Mouse (Mus musculus): Measurements from ENCODE around the gene 1110051M20Rik.

1110051M20Rik gene

DNA sequence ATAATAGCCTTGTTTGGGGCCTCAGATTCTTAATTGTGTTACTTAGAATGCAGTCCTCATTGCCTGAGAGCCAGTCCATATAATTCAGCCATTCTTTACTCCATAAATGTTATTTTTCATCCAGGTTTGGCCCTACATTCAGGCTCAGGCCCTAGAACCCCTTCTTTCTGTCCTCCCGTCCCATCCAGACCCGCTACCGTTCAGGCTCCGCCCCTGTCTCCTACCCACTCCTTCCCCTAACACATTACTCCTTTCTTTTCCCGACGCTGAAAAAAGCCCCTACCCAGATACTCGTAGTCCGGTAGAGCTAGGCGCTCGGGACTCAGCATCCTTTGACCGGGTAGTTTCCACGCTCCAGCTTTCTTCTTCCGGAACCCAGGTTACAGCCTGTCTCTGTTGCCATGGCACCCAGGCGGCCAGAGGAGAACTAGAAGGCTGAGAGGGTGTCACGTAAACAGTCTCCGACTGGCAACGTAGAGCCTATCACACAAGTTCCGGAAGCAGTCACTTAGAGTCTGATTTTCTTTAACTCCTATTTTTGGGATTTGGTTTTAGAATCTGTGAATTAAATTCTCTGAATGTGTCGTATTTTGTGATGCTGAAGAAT is at the start of gene 1110051M20Rik:
Gene 1110051M20Rik, minus strand, starts transcription at position 419 of the 607 bp plus-strand sequence.
- peak; percentile 83 for DNase-seq

GRCm38 (mm10) chr2:91493981-91494380 is 49.5 kb upstream of the 1110051M20Rik start:
- no peak for DNase-seq

GRCm38 (mm10) chr2:91492071-91492635 is 47.6 kb upstream of the 1110051M20Rik start:
- DNase-seq, result no peak

- peak; percentile 30 for DNase-seq
Observed at GRCm38 (mm10) chr2:91487295-91487694, 42.8 kb upstream of the 1110051M20Rik start.

- DNase-seq, result no peak
Observed at GRCm38 (mm10) chr2:91485256-91485655, 40.8 kb upstream of the 1110051M20Rik start.

DNA sequence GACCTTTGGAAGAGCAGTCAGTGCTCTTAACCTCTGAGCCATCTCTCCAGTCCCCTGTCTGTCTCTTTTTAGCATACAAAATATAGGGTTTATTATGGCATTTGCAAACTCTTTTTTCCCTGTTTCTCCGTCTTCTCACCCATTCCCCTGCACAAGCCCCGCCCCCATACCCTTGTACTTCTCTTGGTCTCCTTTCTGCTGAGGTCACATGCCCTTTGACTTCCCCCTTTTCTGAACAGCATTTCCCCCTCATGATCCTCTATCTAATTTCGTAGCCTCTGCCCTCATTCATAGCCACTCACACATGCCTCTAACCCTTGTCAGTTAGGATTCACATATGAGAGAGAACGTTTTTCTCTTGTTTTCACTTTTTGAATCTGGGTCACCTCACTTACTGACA is 40.2 kb upstream of the 1110051M20Rik start:
- DNase-seq, result no peak

- no peak for DNase-seq
Observed at GRCm38 (mm10) chr2:91480805-91481514, 36.5 kb upstream of the 1110051M20Rik start.

DNA sequence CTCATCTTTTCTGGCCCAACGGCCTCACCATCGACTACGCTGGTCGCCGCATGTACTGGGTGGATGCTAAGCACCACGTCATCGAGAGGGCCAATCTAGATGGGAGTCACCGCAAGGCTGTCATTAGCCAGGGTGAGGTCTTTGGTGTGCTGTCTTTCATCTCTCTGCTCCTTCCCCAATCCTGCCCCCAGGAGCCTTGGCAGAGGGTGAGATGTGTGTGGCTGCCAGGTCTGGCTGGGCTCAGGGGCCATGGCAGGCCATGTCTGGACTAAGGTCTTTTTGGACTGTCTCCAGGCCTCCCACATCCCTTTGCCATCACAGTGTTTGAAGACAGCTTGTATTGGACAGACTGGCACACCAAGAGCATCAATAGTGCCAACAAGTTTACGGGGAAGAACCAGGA is 35.9 kb upstream of the 1110051M20Rik start:
- DNase-seq, result no peak

GRCm38 (mm10) chr2:91476841-91477240 is 32.3 kb upstream of the 1110051M20Rik start:
- DNase-seq, result no peak

DNA sequence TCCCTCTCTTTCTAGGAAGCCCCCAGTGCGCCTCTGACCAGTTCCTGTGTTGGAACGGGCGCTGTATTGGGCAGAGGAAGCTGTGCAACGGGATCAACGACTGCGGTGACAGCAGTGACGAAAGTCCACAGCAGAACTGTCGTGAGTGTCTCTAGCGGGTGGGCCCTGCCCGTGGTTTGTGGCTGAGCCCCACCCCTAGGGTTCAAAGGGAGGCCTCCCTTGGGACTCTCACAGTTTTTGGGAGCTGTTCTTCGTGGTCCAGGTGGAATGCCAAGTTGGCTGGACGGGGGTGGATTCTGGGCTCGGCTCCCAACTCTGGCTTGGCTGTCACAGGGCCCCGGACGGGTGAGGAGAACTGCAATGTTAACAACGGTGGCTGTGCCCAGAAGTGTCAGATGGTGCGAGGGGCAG is 31.8 kb upstream of the 1110051M20Rik start:
- no peak for DNase-seq

DNA sequence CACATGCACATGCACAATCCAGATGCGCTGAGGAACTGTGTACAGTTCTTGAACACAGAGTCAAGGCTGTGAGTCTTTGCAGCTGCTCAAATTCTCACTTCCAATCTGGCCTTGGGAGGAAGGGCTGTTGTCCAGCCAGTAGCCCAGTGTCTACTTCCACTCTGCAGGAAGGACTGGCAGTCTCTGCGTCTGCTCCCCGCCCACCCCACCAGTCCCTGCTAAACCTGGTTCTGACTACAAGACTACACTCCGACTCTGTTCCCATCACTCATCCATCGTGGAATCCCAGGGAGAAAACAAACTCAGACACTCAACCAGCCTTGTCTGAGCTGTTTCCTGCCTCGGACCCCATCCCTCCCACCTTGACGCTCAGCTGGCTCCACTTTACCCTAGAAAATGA is 31.3 kb upstream of the 1110051M20Rik start:
- DNase-seq, result no peak

DNA sequence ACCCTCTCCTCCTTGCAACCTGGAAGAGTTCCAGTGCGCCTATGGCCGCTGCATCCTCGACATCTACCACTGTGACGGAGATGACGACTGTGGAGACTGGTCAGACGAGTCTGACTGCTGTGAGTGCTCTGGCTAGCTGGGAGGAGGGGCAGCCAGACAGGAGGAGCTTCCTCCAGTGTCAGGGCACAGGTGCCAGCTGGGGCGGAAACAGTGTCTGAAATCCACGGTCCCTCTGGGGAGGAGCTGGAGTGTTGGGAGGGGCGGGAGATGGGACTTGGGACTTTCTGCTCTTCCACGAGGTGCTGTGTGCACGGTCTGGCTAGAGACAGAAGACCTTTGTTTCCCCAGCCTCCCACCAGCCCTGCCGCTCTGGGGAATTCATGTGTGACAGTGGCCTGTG is 29.9 kb upstream of the 1110051M20Rik start:
- no peak for DNase-seq

GRCm38 (mm10) chr2:91470055-91470647 is 25.6 kb upstream of the 1110051M20Rik start:
- no peak for DNase-seq

GRCm38 (mm10) chr2:91467613-91468012 is 23.1 kb upstream of the 1110051M20Rik start:
- DNase-seq, result no peak

DNA sequence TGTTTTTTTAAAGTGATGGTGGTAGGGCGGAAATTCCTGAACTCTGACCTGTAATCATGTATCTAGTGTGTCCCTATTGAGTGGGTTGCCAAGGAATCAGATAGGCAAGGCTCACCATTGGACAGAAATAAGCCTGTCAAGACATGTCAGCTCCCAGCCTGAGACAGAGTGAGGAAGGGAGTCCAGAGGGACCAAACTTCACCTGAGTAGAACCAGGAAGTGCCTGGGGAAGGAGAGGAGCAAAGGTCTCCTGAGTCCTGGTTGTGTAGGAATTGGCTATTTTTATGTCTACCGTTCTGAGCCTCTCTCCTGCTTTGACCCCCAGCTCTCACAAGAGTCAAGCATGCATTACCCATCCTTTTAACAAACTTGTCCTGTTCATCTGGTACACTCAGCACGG is 21.4 kb upstream of the 1110051M20Rik start:
- DNase-seq, result no peak

GRCm38 (mm10) chr2:91462681-91463080 is 18.2 kb upstream of the 1110051M20Rik start:
- no peak for DNase-seq

DNA sequence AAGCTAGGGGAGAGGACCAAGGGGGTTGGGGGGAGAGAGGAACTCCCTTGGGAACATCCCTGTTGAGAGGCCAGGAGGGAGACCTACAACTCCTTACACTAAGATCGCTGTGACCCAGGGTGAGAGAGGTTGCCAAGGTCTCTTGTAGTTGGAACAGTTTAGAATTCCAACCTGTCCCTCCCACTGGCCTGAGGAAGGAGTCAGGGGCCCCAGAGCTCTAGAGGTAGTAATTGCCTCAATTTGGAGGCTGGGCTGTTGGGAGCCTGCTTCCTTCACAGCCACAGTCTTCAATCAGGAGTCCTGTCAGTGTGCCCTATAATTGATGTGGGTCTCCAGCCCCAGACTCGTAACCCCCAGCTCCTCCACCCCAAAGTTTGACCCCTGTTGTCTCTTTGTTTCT is 17.7 kb upstream of the 1110051M20Rik start:
- no peak for DNase-seq

- no peak for DNase-seq
Observed at GRCm38 (mm10) chr2:91461341-91461740, 16.8 kb upstream of the 1110051M20Rik start.

DNA sequence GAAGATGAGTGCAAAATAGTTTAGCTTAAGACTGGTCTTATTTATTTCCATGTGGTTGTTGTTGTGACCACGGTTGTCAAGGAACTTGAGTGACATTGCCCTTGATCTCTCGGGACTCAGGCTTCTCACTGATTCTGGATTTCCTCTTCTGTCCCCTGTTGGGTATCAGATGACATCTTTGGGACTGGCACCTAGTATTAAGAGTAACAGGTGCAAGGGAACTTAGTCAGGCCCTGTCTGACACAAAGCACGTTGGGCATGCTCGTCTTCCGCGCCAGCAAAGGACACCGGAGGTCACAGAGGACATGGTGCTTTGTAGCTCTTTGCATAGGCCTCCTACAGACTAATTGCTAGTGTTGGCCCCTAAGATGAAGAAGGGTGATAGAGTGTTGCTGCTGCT is 16.3 kb upstream of the 1110051M20Rik start:
- DNase-seq, result no peak

- DNase-seq, result no peak
Observed at GRCm38 (mm10) chr2:91460076-91460475, 15.6 kb upstream of the 1110051M20Rik start.

DNA sequence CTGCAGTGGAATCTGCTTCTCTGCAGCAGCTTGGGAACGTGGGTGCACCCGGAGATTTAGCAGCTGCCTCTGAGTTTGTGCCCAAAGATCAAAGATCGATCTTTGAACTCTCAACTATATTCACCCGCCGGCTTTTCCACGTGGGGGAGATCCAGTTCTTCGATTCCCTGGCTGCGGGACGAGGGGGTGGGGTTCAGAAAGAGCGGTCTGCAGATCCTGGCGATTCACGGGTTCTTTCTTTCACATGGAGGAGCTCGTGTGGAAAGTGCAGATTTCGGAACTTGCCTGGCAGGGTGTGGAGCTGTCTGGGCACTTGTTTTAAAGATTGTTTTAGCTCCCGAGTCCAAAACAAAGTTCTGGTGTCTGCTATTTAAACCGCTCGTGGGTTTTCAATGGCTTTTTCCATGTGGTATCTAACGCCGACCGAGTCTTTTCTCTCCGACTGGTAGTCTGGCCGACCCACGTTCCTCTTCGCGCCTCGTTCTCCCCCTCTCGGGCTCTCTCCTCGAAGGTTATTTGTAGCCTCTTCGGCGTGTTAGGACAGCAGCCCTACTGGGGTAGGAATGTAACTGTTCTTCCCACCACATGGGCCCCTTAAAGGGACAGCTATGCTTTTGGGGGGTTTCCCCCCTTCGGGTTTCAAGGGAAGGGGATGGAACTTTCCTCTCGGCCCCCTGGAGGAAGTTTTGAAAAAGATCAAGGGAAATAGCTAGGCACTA is 14.3 kb upstream of the 1110051M20Rik start:
- DNase-seq, result no peak

GRCm38 (mm10) chr2:91458252-91458672 is 13.8 kb upstream of the 1110051M20Rik start:
- DNase-seq, result no peak

DNA sequence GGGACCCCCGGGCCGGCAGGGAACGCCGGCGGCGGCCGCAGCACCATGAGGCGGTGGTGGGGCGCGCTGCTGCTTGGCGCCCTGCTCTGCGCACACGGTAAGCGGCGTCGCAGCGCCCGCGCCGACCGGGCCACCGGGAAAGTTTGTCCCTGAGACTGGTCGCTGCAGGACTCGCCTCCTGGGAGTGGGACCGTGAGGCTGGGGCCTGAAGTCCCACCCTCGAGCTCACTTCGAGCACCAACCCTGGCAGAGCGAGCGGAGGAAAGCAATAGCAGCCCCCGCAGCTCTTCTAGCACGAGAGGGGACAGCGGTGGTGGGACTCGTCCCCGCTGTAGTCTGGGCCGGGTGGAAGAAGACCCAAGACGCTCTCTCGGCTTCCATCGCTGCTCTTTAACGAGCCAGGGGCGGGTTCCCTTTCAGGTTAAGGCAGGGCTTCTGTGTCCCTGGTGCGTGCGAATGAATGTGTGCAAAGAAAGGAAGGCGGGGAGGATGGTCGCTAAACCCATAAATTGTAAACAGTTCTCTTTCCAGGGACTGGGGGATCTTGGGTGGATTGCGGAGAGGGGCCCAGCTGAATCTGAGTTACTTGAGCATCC is 13.2 kb upstream of the 1110051M20Rik start:
- no peak for DNase-seq
